Mouse (Mus musculus) brown adipose tissue, adult 24 weeks (tissue): ENCODE data around the gene Dpp9. TPM values are rescaled to one million over a fixed set of nuclear protein-coding genes. Genes with fewer than 3 reads are reported as not detected.

Experiments used
- H3K27ac ChIP-seq: fragments of 200-500 bp; replicated peaks from 2 replicates; pipeline ENCODE4 v1.5.1; 2012; ENCODE audit warnings: low read depth, mild to moderate bottlenecking, low read length
- H3K4me1 ChIP-seq: fragments of 200-500 bp; 2 replicates; pipeline ENCODE4 v1.6.1; 2012; ENCODE audit warnings: low read length, mixed read lengths; ENCODE audit not compliant: control insufficient read depth, insufficient read depth, insufficient read length
- H3K4me3 ChIP-seq: fragments of 200-500 bp; 2 replicates; pipeline ENCODE4 v1.5.1; 2012; ENCODE audit warnings: low read depth, mild to moderate bottlenecking, low read length, moderate library complexity; ENCODE audit not compliant: insufficient read depth
- polyA plus RNA-seq: library from polyadenylated mRNA; stranded (reverse); fragments of >200 nt; gene quantifications from 2 replicates; pipeline ENCODE4 v1.2.4, GENCODE M21; 2012; ENCODE audit not compliant: missing spikeins, insufficient read depth, insufficient read length

Dpp9 gene
- polyA plus RNA-seq, 1 experiment, result 7.7 TPM

DNA sequence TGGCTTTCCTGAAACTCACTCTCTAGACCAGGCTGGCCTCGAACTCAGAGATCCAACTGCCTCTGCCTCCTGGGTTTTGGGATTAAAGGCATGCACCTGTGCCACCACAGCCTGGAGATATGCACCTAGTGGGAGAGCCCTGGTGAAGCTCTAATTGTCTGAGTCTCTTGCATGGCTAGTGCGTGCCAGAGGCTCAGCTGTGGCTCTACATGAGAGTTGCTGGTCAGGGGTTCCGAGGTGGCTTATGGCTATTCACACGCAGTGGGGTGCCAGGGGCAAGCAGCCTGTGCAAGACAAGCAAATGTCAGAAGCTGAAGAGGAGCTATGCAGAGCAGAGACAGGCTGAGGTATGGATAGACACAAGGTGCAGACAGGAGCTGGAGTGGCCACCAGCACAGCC, 36.0 kb upstream of the Dpp9 start:
- H3K4me1 ChIP-seq, result peaks cover 13% of the 10 kb centered on the region; the same call in 1 of the 2 replicates
- H3K27ac ChIP-seq, result no peak overlapping the region
- H3K4me3 ChIP-seq, result no peak overlapping the region

DNA sequence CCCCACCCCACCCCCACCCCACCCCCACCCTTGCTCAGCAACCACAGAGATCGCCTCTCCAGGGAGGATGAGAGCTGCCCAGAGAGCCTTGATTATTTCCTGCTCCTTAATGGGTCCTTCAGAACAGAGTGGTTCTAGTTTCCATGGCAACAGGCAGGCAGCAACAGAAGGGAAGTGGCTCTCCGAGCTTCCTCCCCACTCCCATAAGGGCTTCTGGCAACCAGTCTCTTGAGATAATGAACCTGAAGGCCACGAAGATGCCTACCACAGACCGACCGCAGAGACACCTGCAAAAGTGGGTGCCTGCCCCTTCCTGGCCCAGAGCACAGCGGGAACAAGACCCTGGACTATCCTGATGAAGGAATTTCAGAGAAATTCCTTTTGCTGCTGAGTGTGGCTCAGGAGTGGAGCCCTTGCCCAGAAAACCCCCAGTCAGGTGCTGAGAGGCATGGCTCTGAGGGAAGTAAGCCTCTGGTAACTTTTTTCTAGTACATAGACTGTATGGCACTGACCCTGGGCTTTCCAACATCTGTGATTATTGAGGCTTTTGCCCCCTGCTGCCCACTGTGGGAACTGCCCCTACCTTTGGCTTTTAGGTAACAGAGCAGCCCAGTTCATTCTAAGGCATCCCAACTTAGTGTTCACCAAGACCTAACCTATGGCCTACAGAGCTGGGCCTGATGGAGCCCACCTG, 32.6 kb upstream of the Dpp9 start:
- no peaks in the 10 kb centered on the region for H3K4me1 ChIP-seq
- no peak overlapping the region for H3K27ac ChIP-seq
- no peak overlapping the region for H3K4me3 ChIP-seq

GRCm38 (mm10) chr17:56245608-56246007, 26.9 kb upstream of the Dpp9 start:
- Histone ChIP-seq H3K4me1 (no peaks in the 10 kb centered on the region), H3K27ac (no peak overlapping the region)

DNA sequence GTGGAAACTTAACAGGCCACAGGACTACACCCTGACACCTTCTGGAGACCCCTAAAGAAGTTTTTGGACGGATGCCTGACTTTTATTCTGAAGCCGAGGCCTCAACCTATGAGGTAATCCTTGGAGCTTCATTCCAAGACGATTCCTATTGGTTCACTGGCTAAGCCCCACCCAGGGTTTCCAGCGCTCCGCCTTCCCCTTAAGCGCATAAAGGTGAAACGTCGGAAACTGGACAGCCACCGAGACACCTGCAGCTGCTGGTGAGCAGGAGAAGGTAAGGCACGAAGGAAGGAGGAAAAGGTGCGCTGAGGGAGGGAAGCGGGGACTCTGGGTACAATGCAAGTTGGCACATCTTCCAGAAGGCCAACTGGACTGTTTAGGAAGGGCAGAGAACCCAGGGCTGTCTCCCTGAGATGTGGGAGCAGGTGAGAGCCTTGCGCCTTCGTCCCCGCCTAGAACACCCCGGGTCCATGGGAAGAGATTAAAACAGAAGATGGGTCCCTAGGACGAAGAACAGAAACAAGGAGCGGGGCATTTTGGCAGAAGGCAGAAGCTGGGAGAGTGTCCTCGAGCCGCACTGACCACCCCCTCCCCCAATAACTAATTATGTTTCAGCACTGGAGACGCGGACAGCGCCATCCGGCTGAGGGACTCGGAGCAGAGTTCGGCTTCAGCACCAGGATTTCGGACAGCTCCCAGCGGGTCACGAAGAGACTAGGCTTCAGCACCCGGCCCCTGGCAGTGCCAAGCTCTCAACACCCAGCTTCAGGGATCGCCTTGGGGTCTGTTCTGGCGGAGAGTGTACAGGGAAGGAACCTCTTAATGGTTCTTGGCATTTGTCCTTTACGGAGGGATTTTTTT, 23.1 kb upstream of the Dpp9 start:
- H3K4me1 ChIP-seq, result no peaks in the 10 kb centered on the region
- H3K4me3 ChIP-seq, result no peak overlapping the region
- no peak overlapping the region for H3K27ac ChIP-seq

More at GRCm38 (mm10) chr17:56245608-56246007, 26.9 kb upstream of the Dpp9 start:
- no peak overlapping the region for H3K4me3 ChIP-seq

GRCm38 (mm10) chr17:56233818-56234469, 15.2 kb upstream of the Dpp9 start:
- H3K27ac ChIP-seq, result no peak overlapping the region
- no peaks in the 10 kb centered on the region for H3K4me1 ChIP-seq
- H3K4me3 ChIP-seq, result no peak overlapping the region

DNA sequence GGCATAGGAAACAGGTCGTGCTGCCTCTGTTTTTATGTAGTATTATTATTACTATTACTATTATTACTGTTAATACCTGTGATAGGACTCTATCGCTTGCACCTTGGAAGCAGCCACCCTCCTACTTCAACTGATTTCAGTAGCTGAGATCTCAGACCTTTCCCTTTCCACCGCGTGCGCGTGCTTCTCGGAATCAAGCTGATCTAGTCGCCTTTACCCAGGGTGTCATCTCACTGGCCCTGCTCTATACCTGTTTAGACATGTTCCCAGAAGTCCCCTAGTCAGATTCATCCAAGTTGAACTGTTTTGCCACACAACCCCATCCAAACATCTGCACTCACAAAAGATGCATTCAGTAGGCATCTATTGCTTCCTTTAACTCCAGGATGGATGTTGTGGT, 14.7 kb upstream of the Dpp9 start:
- no peak overlapping the region for H3K27ac ChIP-seq
- H3K4me3 ChIP-seq, result no peak overlapping the region
- no peaks in the 10 kb centered on the region for H3K4me1 ChIP-seq

DNA sequence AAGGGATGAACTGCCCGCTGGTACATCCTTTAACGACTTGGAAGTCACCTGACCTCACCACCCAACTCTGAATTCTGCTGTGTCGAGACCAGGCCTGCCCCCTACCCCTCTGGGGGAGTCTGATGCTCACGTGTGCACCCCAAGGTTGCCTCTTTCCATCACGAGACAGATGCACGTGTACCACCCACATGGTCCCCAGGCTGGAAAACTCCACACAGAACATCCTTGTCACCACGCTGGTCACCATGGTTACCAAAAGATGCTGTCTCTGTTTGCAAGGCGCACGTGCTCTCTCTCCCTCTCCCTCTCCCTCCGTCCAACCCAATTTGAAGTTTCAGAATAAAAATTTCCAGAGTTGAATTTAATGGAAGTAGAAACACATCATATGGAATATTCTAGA, 11.2 kb upstream of the Dpp9 start:
- Histone ChIP-seq H3K4me3 (no peak overlapping the region), H3K4me1 (no peaks in the 10 kb centered on the region), H3K27ac (no peak overlapping the region)

GRCm38 (mm10) chr17:56226566-56226965, 7.9 kb upstream of the Dpp9 start:
- H3K4me3 ChIP-seq, result no peak overlapping the region
- H3K27ac ChIP-seq, result no peak overlapping the region
- no peaks in the 10 kb centered on the region for H3K4me1 ChIP-seq

- H3K4me3 ChIP-seq, result no peak overlapping the region
- H3K27ac ChIP-seq, result no peak overlapping the region
- peaks cover 4% of the 10 kb centered on the region; the same call in 1 of the 2 replicates for H3K4me1 ChIP-seq
Measured at GRCm38 (mm10) chr17:56224916-56225315, 6.2 kb upstream of the Dpp9 start.

DNA sequence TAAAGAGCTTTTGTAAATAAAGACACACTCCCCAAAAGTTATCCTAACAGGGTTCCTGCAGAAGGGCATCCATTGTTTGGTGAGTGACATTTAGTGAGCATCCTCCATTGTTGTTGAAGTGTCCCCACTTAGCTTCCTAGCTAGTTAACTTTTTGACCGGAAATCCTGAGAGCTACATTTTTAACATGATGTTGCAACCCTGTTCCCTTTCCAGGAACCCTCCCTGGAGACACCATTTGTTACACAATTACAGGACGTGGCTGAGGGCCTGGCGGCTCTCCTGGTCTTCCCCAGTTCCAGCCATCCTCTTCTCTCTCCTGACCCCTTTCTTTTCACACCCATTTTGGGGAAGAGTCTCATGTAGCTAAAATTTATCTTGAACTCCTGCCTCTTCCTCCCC, 1.1 kb upstream of the Dpp9 start:
- H3K4me3 ChIP-seq, result 0 out of 2 replicates have a peak overlapping the region, but pooled peaks have one; percentile 8

GRCm38 (mm10) chr17:56219251-56219650, 546 bp upstream of the Dpp9 start:
- Histone ChIP-seq H3K4me1 (peaks cover 17% of the 10 kb centered on the region), H3K4me3 (peak overlapping the region; percentile 86), H3K27ac (peak overlapping the region; percentile 89)

More for the DNA sequence above, 1.1 kb upstream of the Dpp9 start:
- Histone ChIP-seq H3K27ac (peak overlapping the region; percentile 89), H3K4me1 (peaks cover 17% of the 10 kb centered on the region)

GRCm38 (mm10) chr17:56217670-56218069, 1.0 kb downstream of the Dpp9 start:
- Histone ChIP-seq H3K27ac (peak overlapping the region; percentile 87), H3K4me1 (peaks cover 17% of the 10 kb centered on the region), H3K4me3 (peak overlapping the region; percentile 86)

- peaks cover 19% of the 10 kb centered on the region for H3K4me1 ChIP-seq
Measured at GRCm38 (mm10) chr17:56214229-56214628, 4.5 kb downstream of the Dpp9 start.

GRCm38 (mm10) chr17:56212676-56213075, 6.0 kb downstream of the Dpp9 start:
- Histone ChIP-seq H3K4me3 (no peak overlapping the region), H3K27ac (no peak overlapping the region), H3K4me1 (peaks cover 24% of the 10 kb centered on the region)

More at GRCm38 (mm10) chr17:56214229-56214628, 4.5 kb downstream of the Dpp9 start:
- no peak overlapping the region for H3K4me3 ChIP-seq
- no peak overlapping the region for H3K27ac ChIP-seq

GRCm38 (mm10) chr17:56211090-56211489, 7.6 kb downstream of the Dpp9 start:
- peaks cover 20% of the 10 kb centered on the region for H3K4me1 ChIP-seq
- peak overlapping the region; percentile 75 for H3K27ac ChIP-seq
- H3K4me3 ChIP-seq, result no peak overlapping the region
